Mouse (Mus musculus) embryonic facial prominence, embryonic 15.5 days (tissue): ENCODE results near the gene Nhsl1. TPM values are rescaled to one million over a fixed set of nuclear protein-coding genes. Genes with fewer than 3 reads are reported as not detected.

Experiments used
- ATAC-seq: fragments of 200-750 bp; cut with Nextera tagmentation; 2 replicates; pipeline ENCODE4 v1.8.0; 2017; ENCODE audit warnings: low read depth, moderate TSS enrichment; ENCODE audit not compliant: insufficient number of reproducible peaks, low FRiP score, low TSS enrichment
- H3K27ac ChIP-seq: fragments of 300-500 bp; sonication (generic); replicated peaks from 2 replicates; pipeline ENCODE4 v1.5.1; 2015; ENCODE audit warnings: mild to moderate bottlenecking, inconsistent platforms
- H3K27me3 ChIP-seq: fragments of 300-500 bp; sonication (generic); 2 replicates; pipeline ENCODE4 v1.6.1; 2015; ENCODE audit warnings: inconsistent platforms
- H3K36me3 ChIP-seq: fragments of 300-500 bp; sonication (generic); 2 replicates; pipeline ENCODE4 v1.6.1; 2015; ENCODE audit warnings: mild to moderate bottlenecking, inconsistent platforms
- H3K4me1 ChIP-seq: fragments of 300-500 bp; sonication (generic); 2 replicates; pipeline ENCODE4 v1.6.1; 2015; ENCODE audit warnings: inconsistent platforms
- H3K4me2 ChIP-seq: fragments of 300-500 bp; sonication (generic); replicated peaks from 2 replicates; pipeline ENCODE4 v1.6.1; 2015; ENCODE audit warnings: mild to moderate bottlenecking, inconsistent platforms
- H3K4me3 ChIP-seq: fragments of 300-500 bp; sonication (generic); replicated peaks from 2 replicates; pipeline ENCODE4 v1.5.1; 2015; ENCODE audit warnings: mild to moderate bottlenecking, inconsistent platforms
- H3K9ac ChIP-seq: fragments of 300-500 bp; sonication (generic); 2 replicates; pipeline ENCODE4 v1.6.1; 2015; ENCODE audit warnings: inconsistent platforms
- H3K9me3 ChIP-seq: fragments of 300-500 bp; sonication (generic); replicated peaks from 2 replicates; pipeline ENCODE4 v1.6.1; 2016; ENCODE audit warnings: inconsistent platforms
- WGBS: fragments of 180-500 bp; shearing (Covaris S2); methylation state at CpG from one replicate; pipeline ENCODE4 v1.1.7; 2015; 5-methylcytosine and 5-hydroxymethylcytosine counted together
- polyA plus RNA-seq: library from polyadenylated mRNA; unstranded; fragments of >200 nt; fragmentation: Nextera tagmentation; extraction: Ambion mirVana; gene quantifications from 2 replicates; pipeline ENCODE4 v1.2.1, GENCODE M21; 2015

Nhsl1 gene
- polyA plus RNA-seq, 1 experiment from 2014 or later = 11.0 TPM

- no peak for ATAC-seq
- Histone ChIP-seq H3K4me2 (no peak overlapping the region), H3K27ac (no peak overlapping the region), H3K4me1 (peaks cover 26% of the 10 kb centered on the region), H3K9me3 (no peaks in the 10 kb centered on the region), H3K36me3 (no peaks in the 10 kb centered on the region), H3K9ac (no peak overlapping the region), H3K27me3 (no peaks in the 10 kb centered on the region), H3K4me3 (no peak overlapping the region; the same call in 1 of the 2 replicates)
- 52% methylated on average over 13 of the region's 13 CpGs for WGBS
Observed at GRCm38 (mm10) chr10:18371866-18372265, 53.1 kb downstream of the Nhsl1 start.

DNA sequence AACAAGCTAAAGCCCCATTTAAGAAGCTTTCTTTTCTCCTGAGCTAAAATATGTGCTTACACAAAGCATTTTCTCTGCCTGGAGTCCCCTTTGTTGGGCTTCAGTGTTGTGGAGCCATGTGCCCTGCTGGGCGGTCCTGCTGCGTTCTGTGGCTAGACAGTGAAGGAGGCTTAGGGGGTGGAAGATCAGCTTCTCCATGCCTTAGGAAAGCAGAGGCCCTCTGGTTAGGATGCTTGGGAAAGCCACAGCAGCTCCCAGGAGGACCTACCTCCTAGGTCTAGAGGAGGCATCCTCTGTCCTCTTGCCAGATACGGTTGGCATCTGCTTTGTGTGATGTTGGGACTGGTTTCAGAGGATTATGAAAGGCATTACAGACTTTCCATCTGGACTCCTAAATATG, 56.5 kb downstream of the Nhsl1 start:
- WGBS = 53% methylated on average over 3 of the region's 3 CpGs
- H3K9me3 ChIP-seq = no peaks in the 10 kb centered on the region

GRCm38 (mm10) chr10:18384766-18385165, 66.0 kb downstream of the Nhsl1 start:
- H3K4me2 ChIP-seq = no peak overlapping the region
- 56% methylated on average over 2 of the region's 2 CpGs for WGBS
- H3K27ac ChIP-seq = no peak overlapping the region
- H3K9me3 ChIP-seq = no peaks in the 10 kb centered on the region
- ATAC-seq = no peak
- H3K36me3 ChIP-seq = no peaks in the 10 kb centered on the region
- H3K9ac ChIP-seq = no peak overlapping the region
- peaks cover 9% of the 10 kb centered on the region for H3K4me1 ChIP-seq
- no peak overlapping the region for H3K4me3 ChIP-seq
- no peaks in the 10 kb centered on the region for H3K27me3 ChIP-seq

More for the DNA sequence above, 56.5 kb downstream of the Nhsl1 start:
- H3K27ac ChIP-seq = 0 out of 2 replicates have a peak overlapping the region, but pooled peaks have one; percentile 36
- no peaks in the 10 kb centered on the region for H3K36me3 ChIP-seq
- no peak overlapping the region for H3K9ac ChIP-seq
- H3K4me2 ChIP-seq = no peak overlapping the region
- H3K27me3 ChIP-seq = no peaks in the 10 kb centered on the region
- no peak for ATAC-seq
- no peak overlapping the region for H3K4me3 ChIP-seq
- H3K4me1 ChIP-seq = peaks cover 24% of the 10 kb centered on the region

- Histone ChIP-seq H3K36me3 (no peaks in the 10 kb centered on the region), H3K9me3 (no peaks in the 10 kb centered on the region), H3K4me1 (peaks cover 9% of the 10 kb centered on the region), H3K4me2 (no peak overlapping the region), H3K4me3 (no peak overlapping the region), H3K27ac (no peak overlapping the region), H3K27me3 (no peaks in the 10 kb centered on the region), H3K9ac (no peak overlapping the region)
- 61% methylated on average over 7 of the region's 7 CpGs for WGBS
- ATAC-seq = no peak
Observed at GRCm38 (mm10) chr10:18386224-18386623, 67.4 kb downstream of the Nhsl1 start.

DNA sequence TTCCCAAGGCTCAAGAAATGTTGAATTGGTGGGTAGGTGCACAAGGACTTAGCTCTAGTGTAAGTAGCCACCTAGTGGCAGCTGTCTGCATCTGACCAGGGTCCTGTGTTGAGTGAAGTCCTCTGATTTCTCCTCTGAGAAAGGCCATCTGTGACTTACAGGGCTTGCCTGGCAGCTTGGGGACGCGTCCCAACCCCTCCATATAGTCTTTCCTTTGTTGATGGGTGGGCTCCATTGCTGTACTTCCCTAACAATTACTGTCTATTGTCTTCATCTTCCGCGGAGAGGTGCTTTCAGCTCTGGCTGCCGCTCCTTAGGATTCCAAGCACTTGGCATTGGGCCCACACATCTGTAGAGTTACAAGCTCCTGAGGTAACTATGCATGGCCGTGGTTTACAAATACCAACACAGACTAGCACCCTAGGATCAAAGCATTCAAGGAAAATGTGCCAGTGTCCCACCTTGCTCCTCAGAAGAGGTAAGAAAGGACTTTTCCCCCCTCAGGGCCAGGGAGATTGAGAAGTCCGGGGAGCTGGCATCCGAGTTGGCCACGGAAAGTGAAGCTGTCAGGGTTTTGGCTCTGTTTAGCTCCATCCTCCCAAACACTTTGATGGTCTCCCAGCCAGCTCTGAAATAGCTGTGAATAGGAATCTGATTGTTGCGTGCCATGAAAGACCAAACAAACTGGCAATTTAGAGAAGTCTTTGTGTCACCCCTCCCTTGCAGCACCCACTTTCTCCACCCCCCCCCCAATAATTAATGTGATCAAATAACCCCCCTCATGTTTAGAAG, 70.2 kb downstream of the Nhsl1 start:
- Histone ChIP-seq H3K9me3 (no peaks in the 10 kb centered on the region), H3K27me3 (no peaks in the 10 kb centered on the region), H3K4me1 (peaks cover 13% of the 10 kb centered on the region), H3K9ac (no peak overlapping the region), H3K4me2 (peak overlapping the region; percentile 33), H3K27ac (0 out of 2 replicates have a peak overlapping the region, but pooled peaks have one; percentile 8), H3K4me3 (no peak overlapping the region), H3K36me3 (no peaks in the 10 kb centered on the region)
- peak; percentile 75 for ATAC-seq
- 16% methylated on average over 10 of the region's 10 CpGs for WGBS

GRCm38 (mm10) chr10:18390004-18390403, 71.2 kb downstream of the Nhsl1 start:
- 82% methylated on average over 15 of the region's 15 CpGs for WGBS
- Histone ChIP-seq H3K36me3 (no peaks in the 10 kb centered on the region), H3K4me1 (peaks cover 13% of the 10 kb centered on the region), H3K27me3 (no peaks in the 10 kb centered on the region), H3K4me2 (no peak overlapping the region), H3K27ac (no peak overlapping the region), H3K9ac (no peak overlapping the region), H3K9me3 (no peaks in the 10 kb centered on the region), H3K4me3 (no peak overlapping the region)
- ATAC-seq = no peak

DNA sequence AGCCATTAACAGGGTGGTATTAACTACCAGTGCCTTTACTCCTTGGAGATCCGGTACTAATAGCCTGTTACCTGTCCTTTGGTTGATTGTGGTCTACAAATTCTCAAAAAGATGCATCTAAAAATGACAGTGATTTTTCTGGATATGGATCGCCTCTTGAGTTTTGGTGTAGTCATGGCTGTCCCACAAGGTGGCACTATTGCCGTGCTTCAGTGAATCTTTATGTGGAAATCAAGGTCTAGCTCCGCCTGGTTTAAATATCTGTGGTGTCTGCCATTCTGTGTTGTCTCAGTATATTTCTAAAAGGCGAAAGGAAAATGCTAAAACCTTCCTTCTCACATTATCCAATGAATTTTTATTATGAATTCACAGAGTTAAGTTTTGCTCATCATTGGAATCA, 72.8 kb downstream of the Nhsl1 start:
- no peak overlapping the region for H3K9ac ChIP-seq
- H3K36me3 ChIP-seq = no peaks in the 10 kb centered on the region
- H3K4me3 ChIP-seq = no peak overlapping the region
- peaks cover 13% of the 10 kb centered on the region for H3K4me1 ChIP-seq
- no peak overlapping the region for H3K4me2 ChIP-seq
- H3K27ac ChIP-seq = no peak overlapping the region
- 25% methylated on average over 5 of the region's 5 CpGs for WGBS
- H3K9me3 ChIP-seq = no peaks in the 10 kb centered on the region
- ATAC-seq = no peak
- H3K27me3 ChIP-seq = no peaks in the 10 kb centered on the region

GRCm38 (mm10) chr10:18392268-18392667, 73.5 kb downstream of the Nhsl1 start:
- Histone ChIP-seq H3K4me2 (no peak overlapping the region), H3K27me3 (no peaks in the 10 kb centered on the region), H3K4me1 (peaks cover 13% of the 10 kb centered on the region), H3K27ac (no peak overlapping the region), H3K9ac (no peak overlapping the region), H3K9me3 (no peaks in the 10 kb centered on the region), H3K4me3 (no peak overlapping the region), H3K36me3 (no peaks in the 10 kb centered on the region)
- WGBS = 65% methylated on average over 6 of the region's 6 CpGs
- no peak for ATAC-seq

- 53% methylated on average over 3 of the region's 3 CpGs for WGBS
- peaks cover 10% of the 10 kb centered on the region for H3K4me1 ChIP-seq
- H3K4me2 ChIP-seq = no peak overlapping the region
- no peak for ATAC-seq
- no peaks in the 10 kb centered on the region for H3K9me3 ChIP-seq
- H3K36me3 ChIP-seq = no peaks in the 10 kb centered on the region
- no peak overlapping the region for H3K27ac ChIP-seq
- no peaks in the 10 kb centered on the region for H3K27me3 ChIP-seq
- H3K4me3 ChIP-seq = no peak overlapping the region
- H3K9ac ChIP-seq = no peak overlapping the region
Observed at GRCm38 (mm10) chr10:18393740-18394139, 75.0 kb downstream of the Nhsl1 start.

DNA sequence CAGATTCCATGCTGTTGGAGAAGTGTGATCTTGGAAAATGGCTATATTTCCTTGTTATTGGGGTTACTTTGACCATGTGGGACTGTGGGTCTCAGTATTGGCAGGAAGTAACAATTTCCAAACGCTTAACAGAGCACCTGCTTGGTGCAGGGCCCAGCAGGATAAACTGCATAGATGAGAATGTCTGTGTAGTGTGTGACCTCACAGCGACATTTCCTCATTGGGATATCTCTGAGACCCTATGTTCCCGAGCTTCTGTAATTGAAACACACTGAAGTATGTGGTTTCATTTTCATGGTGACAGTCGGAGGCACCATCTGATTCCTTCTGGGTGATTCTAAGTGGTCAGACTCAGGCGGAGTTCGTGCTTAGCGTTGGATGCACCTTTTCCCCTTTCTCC, 75.5 kb downstream of the Nhsl1 start:
- peaks cover 5% of the 10 kb centered on the region for H3K4me1 ChIP-seq
- no peaks in the 10 kb centered on the region for H3K36me3 ChIP-seq
- H3K27ac ChIP-seq = no peak overlapping the region
- H3K9me3 ChIP-seq = no peaks in the 10 kb centered on the region
- WGBS = 73% methylated on average over 7 of the region's 7 CpGs
- H3K4me2 ChIP-seq = no peak overlapping the region
- no peak overlapping the region for H3K4me3 ChIP-seq
- no peak for ATAC-seq
- no peak overlapping the region for H3K9ac ChIP-seq
- no peaks in the 10 kb centered on the region for H3K27me3 ChIP-seq

GRCm38 (mm10) chr10:18400089-18400644, 81.4 kb downstream of the Nhsl1 start:
- H3K36me3 ChIP-seq = no peaks in the 10 kb centered on the region
- no peak overlapping the region for H3K9ac ChIP-seq
- H3K27ac ChIP-seq = no peak overlapping the region
- 0 out of 2 replicates have a peak, but pooled peaks cover 8% of the 10 kb centered on the region for H3K4me1 ChIP-seq
- no peak overlapping the region for H3K4me3 ChIP-seq
- H3K9me3 ChIP-seq = no peaks in the 10 kb centered on the region
- no peak; the same call in 1 of the 2 replicates for ATAC-seq
- H3K27me3 ChIP-seq = no peaks in the 10 kb centered on the region
- H3K4me2 ChIP-seq = no peak overlapping the region
- WGBS = 58% methylated on average over 7 of the region's 7 CpGs
